Mouse (Mus musculus): ENCODE data around the gene Wdr75.

Wdr75 gene

DNA sequence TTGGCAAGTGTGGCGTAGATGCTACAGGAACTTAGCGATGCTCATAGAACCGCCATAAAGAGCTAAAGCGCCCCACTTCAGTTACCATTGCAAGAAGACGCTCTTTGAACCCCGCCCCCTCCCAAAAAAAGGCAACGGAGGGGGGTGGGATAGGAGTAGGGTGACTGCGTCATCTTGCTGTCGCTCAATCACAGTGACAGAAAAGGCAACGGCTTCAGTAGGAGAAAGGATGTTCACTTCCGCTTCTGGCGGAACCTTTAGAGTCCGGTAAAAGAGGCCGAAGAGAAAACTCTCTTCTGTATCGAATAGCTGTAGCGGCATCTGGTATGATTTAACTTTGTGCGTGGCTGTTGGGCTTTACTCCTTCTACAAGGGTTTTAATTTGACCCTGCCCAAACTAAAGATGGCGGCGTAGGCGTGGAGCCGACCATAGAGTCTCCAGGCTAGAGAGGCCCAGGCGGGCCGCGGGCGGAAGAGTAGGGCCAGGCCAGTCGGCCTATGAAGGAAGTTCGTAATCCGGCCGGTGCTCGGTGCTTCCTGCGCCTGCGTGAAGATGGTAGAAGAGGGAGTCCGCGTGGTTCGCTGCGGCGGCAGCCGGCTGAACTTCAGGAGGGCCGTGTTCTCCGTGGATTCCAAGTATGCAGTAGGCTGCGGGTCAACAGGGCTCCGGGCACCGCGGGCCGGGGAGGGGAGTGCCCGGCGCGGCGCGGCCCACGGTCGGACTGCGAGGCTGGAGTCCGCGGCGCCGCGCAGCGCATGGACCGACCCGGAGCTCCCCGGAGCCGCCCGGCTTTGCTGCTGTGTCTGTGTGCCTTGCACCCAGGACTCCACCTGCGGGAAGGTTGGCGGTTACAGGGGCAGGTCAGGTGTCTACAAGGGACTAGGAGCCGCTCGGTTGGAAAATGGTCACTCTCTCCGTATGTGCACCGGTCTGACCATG, at the start of gene Wdr75:
Wdr75 (plus strand) TSS at position 198 of the 940 bp plus-strand sequence.
- DNase-seq = peak; percentile 94

DNA sequence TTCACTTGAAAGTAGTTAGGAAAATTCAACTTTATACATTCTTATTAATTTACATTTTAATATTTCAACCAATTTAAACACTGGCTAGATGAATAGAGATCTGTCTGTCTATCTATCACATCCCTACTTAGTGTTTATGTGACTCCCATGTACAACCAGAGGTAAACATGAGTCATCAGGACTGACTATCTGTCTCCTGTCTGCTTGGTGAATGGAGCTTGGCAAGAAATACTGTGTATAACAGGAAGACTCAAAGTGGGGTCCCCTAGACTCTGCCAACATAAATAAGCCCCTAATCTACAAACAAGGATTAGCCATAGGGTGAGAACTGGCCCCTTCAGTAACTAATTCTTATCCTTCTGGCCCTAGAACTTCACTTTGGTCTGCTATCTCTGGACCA, 39.1 kb upstream of the Wdr75 start:
- no peak for DNase-seq

DNA sequence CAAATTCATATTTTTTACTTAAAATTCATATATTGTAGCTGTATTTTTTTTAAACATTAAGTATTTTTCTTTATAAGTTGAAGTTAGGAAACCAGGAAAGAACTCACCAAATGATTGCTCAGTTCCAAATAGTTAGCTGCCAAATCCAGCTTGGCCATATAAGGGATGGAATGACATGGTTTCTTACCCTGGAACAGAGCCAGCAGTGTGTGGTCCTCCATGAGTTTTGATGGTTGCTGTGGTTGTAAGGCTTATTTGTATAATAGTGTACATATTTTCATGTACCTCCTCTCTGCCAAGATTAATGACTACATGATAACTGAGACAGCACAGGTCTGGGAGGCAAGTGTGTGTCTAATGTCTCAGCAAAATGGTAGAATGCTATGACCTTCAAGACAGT, 38.3 kb upstream of the Wdr75 start:
- DNase-seq = no peak

DNA sequence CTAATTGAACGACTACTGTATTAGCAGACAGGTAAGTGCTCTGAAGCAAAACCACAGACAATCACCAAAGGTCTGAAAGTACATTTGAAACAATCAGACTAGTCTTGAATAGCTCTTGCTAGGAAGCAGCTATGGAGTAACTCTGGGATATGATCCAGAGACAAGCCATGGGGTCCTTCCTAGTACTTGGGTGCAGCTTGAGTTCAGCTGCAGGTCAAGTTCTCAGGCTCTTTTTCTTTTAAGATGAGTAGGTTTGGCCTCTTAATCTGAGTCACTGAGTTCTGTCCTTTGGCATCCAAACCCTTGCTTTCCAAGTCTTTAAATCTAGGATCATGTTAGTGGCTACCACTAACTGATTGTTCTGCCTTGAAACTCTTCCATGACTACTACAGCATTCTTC, 37.0 kb upstream of the Wdr75 start:
- DNase-seq = no peak

DNA sequence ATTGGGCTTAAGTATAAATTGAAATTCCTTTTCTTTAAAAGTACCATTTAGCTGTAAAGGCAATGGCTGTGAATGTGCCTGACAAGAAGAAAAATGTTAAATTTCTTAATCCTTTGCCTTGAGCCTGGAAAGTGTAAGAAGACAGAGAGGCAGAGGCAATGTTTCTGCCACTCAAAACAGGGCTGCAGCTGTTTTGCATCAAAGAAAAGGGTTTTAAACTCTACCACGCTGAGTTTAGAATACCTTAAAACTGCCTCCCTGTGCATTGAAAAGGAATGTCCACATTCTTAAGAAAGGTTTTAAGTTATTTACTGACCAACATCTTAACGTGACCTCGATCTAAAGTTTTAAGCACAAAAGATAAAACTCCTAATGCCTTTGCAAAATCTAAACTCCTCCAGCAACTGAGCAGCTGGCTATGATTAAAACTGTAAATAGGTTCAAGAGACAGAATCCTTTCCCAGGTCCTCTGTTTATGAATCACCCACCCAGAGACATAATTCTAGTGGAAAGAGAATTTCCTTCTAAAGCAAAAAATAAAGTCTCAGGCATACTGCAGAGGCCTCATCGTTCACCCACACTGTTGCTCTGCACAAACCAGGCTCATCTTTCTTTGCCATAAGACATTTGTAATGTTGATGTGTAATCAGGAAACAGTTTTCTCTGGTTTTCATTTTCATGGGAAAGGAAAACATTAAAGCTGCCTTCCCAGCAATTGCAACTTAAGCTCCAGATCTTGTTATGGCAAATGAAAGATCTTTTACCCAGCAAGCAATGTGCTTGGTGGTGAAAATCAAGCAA, 34.1 kb upstream of the Wdr75 start:
- no peak for DNase-seq

DNA sequence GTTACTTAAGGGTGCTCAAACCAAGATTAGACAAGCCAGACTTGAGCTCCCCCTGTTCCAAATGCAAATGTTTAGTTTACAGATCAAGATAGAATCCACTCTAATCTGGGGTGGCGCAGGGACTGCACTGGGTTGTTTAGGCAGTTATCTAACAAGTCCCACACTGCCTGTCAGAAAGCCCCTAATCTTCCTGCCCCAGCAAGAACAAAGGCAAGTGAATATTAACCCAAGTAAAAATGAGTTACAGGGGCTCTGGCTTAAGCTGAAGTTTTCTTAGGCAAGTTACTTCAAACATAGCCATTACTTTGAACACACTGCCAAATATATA, 33.5 kb upstream of the Wdr75 start:
- DNase-seq = peak; percentile 71

DNA sequence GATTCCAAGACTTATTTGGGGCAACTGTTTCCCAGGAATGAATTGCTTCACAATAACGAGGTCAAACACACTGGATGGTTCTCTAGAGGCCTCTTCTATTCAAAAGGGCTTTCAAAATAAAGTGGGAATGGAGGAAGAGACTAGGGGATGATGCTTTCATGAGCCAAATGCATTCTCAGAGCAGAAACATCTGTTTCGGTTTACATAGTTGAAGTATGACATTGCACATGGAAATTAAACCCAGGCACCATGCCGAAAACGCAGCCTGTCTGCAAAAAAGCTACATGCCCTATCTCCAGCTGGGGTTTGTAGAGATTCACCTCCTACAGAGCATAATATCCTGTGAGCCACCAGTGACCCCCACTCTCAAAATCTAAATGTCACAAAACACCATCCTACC, 29.3 kb upstream of the Wdr75 start:
- DNase-seq = no peak

DNA sequence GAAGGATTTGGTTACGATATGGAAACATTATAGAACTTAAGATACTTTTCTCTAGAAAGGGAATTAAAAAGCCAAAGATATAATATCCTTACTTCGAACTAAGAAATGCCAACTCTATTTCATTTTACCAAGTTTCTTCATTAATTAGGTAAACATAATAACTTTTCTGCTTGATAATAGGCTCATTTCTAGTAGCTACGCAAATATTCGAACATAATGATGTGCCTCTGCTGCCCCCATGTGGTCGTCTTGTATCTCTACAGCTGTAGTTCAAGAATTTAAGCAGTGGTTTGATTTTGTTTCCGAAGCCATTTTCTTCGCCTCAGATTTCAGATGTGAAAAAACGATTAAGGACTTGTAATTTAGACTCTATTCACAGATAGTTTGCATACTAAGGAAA, 28.8 kb upstream of the Wdr75 start:
- peak; percentile 78 for DNase-seq

DNA sequence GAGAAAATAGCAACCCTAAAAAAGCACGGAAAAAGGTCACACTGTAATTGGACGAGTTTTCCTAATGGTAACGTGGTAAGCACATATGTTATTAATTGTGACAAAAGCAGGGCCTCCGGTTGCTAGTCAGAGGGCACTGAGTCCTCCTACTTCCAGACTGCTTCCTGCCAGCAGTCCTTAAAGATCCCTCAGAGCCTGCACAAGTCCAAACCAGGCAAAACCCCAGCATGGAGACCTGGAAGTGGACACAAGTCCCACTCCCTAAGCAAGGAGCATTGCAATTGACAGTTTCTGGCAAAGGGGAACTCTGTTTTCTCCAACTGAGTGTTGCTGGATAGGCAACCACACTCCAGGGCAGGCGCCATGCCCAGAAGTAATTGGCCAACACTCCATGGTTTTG, 27.4 kb upstream of the Wdr75 start:
- DNase-seq = no peak

DNA sequence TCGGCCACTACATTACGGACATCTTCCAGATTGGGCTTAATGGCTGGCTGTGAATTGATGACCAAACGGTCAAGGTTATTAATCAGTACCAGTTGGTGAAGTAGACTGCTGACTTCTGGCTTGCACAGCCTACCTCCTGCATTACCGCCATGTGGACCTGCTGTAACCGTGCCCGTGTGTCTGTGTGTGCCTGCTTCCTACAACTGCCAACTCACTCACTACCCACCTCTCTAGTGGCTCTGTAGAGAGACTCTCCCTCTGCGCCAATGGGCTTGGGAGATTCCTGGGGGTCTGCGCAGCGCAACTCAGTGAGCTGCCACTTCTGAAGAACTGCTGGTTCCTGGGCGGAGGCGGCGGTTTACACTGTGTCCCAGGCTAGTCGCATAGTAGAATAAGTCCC, 25.6 kb upstream of the Wdr75 start:
- no peak for DNase-seq

DNA sequence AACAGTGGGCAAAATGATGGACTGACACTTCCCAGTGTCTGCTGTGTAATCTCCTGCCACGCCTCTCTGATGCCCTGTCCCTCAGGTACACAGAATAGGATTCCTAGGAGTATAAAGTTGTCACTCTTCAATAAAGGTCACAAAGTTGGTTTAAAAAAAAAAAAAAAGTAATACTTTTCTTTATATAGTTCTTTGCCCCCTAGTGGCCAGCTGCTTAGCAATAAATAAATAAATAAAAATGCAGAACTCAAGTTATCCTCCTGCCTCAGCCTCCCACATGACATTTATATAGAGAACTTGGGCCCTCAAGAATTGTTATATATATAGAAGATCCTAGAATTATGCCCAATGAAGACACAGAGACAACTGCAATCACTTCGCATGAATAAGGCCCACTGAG, 24.9 kb upstream of the Wdr75 start:
- no peak for DNase-seq

DNA sequence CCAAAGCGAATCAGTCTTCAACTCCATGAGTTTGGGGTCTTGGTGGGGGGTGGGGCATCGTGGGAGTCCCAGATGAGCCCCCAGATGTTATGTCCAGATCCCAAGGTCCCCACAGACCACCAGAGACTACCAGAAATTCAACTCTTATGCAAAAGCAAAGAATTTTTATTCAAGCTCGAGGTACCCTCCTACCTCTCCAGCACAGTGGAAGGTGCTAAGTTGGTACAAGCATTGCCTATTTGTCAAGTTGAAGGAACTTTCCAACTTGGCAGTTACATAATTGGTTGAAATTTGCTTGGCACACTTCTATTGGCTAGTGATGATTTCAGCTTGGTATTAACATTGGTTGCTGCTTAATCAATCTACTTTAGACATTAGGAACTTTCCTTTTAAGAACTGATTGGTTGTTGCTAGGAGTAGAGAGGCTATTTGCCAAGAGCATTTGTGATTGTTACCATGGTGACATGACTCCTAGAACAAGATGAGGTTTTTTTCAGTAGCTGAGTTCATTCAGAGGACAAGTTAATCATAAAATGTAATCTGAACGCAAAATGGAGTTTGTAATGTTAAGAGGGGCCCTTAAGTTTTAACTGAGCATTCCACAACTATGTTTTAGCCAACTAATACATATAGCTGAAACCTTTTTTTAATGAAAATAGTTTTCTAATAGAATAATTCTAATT, 14.2 kb upstream of the Wdr75 start:
- no peak for DNase-seq

DNA sequence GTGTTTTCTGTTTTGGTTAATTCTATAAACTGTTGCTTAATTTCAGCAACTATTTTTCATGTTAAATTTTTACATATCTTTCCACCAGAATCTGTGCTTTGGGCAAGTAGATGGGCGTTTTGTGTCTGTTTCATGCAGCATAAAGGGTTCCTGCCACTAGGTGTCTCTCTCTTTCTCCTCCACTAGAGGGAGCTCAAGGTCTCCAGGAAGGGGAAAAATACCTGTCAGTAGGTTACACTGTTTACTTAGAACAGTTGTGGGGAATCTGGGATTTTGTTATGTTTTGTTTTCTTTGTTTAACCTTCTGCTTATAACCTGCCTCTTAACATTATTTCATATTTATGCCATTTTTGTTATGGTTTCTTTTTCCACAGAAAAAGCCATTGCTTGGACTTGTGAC, 21.9 kb downstream of the Wdr75 start:
- no peak for DNase-seq

DNA sequence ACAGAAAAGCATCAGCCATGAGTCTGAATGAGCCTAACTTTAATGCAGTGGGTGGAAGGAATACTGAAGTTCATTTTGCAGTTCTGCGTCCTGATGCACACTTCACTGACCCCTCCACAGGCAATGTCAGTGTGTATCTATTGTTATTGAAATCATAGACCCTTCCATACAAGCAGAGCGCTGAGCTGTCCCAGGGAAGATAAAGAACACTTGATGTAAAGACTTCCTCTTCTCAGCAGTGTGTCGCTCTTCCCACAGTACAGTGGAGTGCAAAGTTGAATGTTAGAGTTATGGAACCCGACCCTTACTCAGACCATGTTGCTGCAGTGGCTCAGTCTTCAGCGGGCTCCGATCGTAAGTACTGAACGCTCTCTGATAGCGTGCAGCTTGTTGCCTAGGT, 23.6 kb downstream of the Wdr75 start:
- no peak for DNase-seq

DNA sequence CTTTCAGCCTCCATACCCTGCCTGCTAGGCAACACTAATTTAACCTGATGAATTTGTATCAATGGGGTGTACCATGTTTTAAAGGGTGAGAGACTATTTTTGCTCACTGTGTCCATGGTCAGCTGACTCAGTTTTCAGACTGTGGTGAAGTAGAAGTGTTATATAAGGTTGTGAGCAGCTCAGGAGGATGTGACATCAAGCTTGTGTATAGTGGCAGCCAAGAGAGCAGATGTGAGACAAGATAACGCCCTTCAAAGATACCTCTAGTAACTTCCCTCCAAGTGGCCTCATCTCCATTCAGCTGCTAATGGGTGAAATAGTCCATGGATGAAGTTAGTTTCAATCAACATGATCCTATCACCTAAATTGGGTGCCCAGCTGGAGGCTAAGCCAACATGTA, 29.5 kb downstream of the Wdr75 start:
- DNase-seq = no peak

DNA sequence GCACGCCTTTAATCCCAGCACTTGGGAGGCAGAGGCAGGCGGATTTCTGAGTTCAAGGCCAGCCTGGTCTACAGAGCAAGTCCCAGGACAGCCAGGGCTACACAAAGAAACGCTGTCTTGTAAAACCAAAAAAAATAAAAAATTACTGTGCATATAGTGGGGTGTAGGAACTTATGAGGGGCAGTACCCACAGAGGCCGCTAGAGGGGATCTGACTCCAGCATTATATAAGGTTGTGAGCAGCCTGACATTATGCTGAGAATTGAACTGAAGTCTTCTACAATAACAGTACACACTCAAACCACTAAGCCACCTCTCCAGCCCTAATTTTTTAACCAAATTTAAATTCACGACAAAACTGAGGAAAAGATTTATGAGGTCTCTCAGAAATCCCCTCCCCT, 30.2 kb downstream of the Wdr75 start:
- DNase-seq = peak; percentile 73

DNA sequence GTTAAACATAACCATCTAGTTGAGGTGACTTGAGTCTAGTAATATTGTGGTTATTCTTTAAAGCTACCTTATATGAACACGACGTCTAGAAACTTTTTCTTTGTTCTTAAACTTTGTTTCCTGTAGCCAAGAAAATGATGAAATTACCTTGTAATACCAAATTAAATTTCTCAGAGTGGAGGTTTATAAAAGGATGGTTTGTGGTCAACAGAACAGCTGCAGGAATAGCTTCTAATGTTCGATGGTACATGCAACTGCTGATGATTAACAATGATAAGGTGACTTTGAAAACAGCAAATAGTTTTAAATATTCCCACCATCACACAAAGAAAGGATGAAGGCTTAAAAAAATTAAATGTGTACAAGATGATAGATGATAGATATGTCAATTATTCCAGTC, 30.7 kb downstream of the Wdr75 start:
- no peak for DNase-seq

DNA sequence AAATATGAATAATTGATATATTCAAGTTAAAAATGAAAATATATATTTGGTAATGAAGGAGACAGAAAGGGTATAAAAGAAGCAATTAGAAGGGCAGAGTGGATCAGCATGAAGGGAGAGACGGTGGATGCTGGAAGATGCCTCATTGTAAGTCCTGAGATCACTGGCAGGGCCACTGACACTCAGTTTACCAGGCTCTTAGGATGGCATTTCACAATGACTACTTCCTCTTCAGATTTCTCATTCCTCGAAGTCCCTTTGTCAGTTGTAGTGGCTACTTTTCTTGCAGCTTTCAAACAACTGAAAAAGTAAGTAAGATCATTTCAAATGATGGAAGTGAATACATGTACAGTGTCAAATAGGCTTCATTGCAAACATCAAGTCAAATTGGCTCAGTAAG, 31.2 kb downstream of the Wdr75 start:
- no peak for DNase-seq

DNA sequence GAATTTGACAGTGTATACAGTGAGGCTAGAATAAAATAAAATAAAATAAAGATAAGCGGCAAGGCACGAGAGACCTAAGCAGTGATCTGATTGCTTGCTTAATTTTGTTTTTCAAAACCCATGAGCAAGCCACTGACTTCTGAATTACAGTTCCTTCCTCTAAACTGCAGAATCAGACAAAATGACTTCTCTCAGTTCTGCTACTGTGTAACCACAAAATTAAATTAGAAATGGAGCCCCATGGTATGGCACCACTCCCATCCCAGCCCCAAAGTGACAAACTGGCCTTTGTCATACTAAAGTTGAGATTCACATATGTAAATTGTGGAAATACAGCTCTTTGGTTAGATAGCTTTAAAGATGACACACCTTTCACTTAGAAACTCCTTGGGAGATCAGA, 31.8 kb downstream of the Wdr75 start:
- no peak for DNase-seq

DNA sequence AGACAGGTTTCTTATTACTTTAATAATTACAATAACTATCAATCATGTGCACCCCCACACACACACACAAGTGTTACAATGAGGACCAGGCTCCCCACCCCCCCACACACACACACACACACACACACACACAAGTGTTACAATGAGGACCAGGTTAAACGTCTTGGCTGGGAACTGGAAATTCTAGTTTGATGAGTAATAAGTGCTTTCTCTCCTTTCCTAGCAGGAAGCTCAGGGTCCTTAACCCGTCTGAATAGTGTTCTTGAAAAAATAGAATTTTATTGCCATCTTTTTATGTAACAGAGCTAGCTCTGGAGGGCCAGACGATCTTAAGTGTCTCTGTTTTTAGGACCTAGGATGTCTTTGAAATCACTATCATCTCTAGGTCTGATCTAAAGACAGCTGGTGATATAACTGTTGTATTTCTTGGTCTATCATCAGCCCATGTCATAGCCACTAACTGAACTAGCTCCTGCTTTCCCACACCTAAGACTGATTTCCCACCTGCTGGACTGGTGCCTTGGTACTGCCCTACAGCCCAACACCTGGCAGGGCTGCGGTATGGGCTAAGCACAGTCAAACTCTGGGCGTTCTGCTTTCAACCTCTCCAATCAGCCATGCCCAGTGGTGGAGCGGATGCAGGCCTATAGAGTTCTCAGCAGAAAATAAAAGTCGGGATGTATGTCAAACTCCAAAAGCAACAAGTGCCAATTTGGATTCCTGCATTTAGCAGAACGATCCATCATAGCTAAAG, 35.7 kb downstream of the Wdr75 start:
- no peak for DNase-seq

DNA sequence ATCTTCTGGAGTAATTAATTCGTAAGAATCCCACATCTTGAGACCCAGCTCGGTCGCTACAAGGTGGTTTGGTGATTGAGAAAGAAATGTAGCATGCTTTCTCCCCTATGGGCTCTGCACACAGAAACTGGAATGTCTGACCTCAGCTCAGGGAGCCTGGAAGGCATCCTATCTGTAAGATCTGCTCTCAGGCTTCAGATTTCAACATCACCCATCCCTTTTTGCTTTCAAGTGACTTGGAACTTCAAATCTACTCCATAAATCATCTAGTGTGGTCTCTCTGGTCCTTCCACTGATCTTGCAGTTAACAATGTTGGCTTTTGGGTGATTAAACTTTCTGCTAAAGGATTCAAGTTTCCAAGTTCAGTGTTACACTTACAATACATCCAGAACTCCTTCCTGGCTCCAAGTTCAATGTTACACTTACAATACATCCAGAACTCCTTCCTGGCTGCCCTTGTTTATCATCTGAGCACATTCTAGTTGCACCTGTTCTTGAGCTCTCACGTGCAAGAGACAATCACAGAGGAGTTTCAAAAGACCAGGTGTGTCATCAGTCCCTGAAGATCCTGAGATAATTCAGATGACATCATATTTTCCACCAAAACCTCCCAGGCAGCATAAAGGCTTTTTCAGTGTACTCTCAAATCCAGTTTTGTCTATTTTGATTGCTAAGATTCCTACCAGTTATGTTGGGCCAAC, 40.5 kb downstream of the Wdr75 start:
- no peak for DNase-seq

DNA sequence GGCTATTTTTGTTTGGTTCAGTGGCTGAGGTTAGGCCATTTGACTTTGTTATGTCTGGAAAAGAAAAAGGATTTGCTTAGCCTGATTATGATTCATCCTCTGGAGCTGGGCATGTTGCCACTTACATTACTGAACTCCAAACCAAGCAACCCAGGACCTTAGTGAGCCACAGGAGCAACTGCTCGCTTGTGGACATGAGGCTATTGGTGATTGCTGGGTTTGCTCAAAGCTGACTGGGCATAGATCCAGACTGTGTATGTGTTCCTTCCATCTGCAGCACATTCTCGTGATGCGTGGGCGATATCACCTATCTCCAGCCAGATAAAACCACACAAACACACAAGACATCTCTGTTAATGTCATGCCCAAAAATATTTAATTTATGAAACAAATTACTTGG, 42.8 kb downstream of the Wdr75 start:
- DNase-seq = peak; percentile 6
